Mouse (Mus musculus): Measurements from ENCODE around the gene Pde9a.

The Pde9a gene

GRCm38 (mm10) chr17:31433978-31434797 lies 48.2 kb downstream of the Pde9a start:
- no peak for DNase-seq

GRCm38 (mm10) chr17:31434825-31435325 lies 48.9 kb downstream of the Pde9a start:
- DNase-seq = no peak

GRCm38 (mm10) chr17:31435934-31436813 lies 50.2 kb downstream of the Pde9a start:
- DNase-seq = no peak

GRCm38 (mm10) chr17:31436814-31437406 lies 50.9 kb downstream of the Pde9a start:
- DNase-seq = no peak

GRCm38 (mm10) chr17:31437482-31437881 lies 51.5 kb downstream of the Pde9a start:
- peak; percentile 30 to 36 for DNase-seq

- no peak for DNase-seq
Observed at GRCm38 (mm10) chr17:31439978-31440377, 54.0 kb downstream of the Pde9a start.

GRCm38 (mm10) chr17:31442513-31442912 lies 56.5 kb downstream of the Pde9a start:
- no peak for DNase-seq

- DNase-seq = no peak
Observed at GRCm38 (mm10) chr17:31444251-31444650, 58.2 kb downstream of the Pde9a start.

GRCm38 (mm10) chr17:31445061-31445731 lies 59.2 kb downstream of the Pde9a start:
- DNase-seq = no peak

GRCm38 (mm10) chr17:31447766-31448165 lies 61.8 kb downstream of the Pde9a start:
- peak in 1 of 2 experiments; percentile 27 for DNase-seq

- no peak for DNase-seq
Observed at GRCm38 (mm10) chr17:31448519-31448918, 62.5 kb downstream of the Pde9a start.

GRCm38 (mm10) chr17:31450206-31450605 lies 64.2 kb downstream of the Pde9a start:
- DNase-seq = no peak

GRCm38 (mm10) chr17:31451179-31451708 lies 65.2 kb downstream of the Pde9a start:
- peak; percentile 42 to 48 for DNase-seq

GRCm38 (mm10) chr17:31452816-31453215 lies 66.8 kb downstream of the Pde9a start:
- no peak for DNase-seq

- no peak for DNase-seq
Observed at GRCm38 (mm10) chr17:31453476-31453875, 67.5 kb downstream of the Pde9a start.

GRCm38 (mm10) chr17:31454056-31454455 lies 68.0 kb downstream of the Pde9a start:
- no peak for DNase-seq

- peak; percentile 62 to 74 for DNase-seq
Observed at GRCm38 (mm10) chr17:31456723-31457567, 70.9 kb downstream of the Pde9a start.

- no peak for DNase-seq
Observed at GRCm38 (mm10) chr17:31460416-31460815, 74.4 kb downstream of the Pde9a start.

- no peak for DNase-seq
Observed at GRCm38 (mm10) chr17:31462506-31462905, 76.5 kb downstream of the Pde9a start.

- no peak for DNase-seq
Observed at GRCm38 (mm10) chr17:31466854-31467253, 80.8 kb downstream of the Pde9a start.

GRCm38 (mm10) chr17:31468496-31468895 lies 82.5 kb downstream of the Pde9a start:
- no peak for DNase-seq
